Mouse (Mus musculus): ENCODE results near the gene Gm1604a. TPM values are rescaled to one million over a fixed set of nuclear protein-coding genes. Genes with fewer than 3 reads are reported as not detected.
"Not testable (repeated sequence)": the region's sequence is repeated elsewhere in the genome, so short reads cannot be mapped to it uniquely, and the experiment has no call there.

The Gm1604a gene
- polyA plus RNA-seq, 1 experiment from 2014 or later, result not detected

DNA sequence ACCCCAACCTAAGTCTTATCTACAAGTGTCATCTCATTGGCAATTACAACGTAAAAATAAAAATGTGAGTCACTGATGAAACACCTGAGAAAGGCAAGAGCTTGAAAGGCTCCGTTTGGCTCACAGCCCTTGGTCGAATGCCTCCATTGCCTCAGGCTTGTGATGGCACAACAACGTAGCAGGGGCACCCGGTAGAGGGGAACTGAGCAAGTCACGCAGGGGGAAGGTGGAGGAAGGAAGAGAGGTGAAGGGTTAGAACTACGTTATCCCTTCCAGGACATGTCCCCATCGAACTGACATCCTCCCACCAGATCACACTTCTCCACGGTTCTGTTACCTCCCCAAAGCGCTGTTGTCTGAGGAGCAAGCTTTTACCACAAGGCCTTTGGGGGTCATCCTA lies 101.1 kb downstream of the Gm1604a start:
- H3K9me3 ChIP-seq; H3K4me2 ChIP-seq; H3K9ac ChIP-seq; H3K36me3 ChIP-seq; H3K27me3 ChIP-seq; ATAC-seq (ENCODE audit: borderline replicate concordance, extremely low read depth, low FRiP score, low TSS enrichment); H3K4me1 ChIP-seq; H3K4me3 ChIP-seq; H3K27ac ChIP-seq: not testable (repeated sequence)
- 50% methylated on average over 8 of the region's 10 CpGs for WGBS

- not testable (repeated sequence) for H3K9ac ChIP-seq; H3K4me2 ChIP-seq; ATAC-seq (ENCODE audit: borderline replicate concordance, extremely low read depth, low FRiP score, low TSS enrichment); H3K27ac ChIP-seq; H3K36me3 ChIP-seq; H3K9me3 ChIP-seq; H3K27me3 ChIP-seq; H3K4me3 ChIP-seq; H3K4me1 ChIP-seq
- WGBS, result no CpG with 5 or more reads among the region's 7 CpGs
These were observed 108.6 kb downstream of the Gm1604a start for GRCm38 (mm10) chr17:7134002-7134401.

DNA sequence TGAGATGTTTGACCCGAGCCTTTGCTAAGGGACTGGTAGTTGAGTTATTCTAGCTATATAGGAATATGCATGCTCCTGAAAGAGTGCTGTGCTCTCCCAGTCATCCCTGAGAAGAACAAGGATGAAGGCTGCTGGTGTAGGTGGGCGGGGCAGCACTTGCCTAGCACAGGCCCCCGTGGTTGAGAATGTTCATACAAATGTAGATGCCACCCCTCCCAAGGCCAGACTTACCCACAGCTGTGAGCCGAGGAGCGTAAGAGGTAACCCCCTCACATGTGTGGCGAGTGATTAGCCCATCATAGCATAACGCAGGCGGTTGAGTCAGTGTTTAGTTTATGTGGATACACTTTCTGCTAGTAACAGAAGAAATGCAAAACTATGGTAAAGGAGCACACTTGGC lies 109.9 kb downstream of the Gm1604a start:
- 84% methylated on average over 7 of the region's 8 CpGs for WGBS
- not testable (repeated sequence) for ATAC-seq (ENCODE audit: borderline replicate concordance, extremely low read depth, low FRiP score, low TSS enrichment); H3K27me3 ChIP-seq; H3K36me3 ChIP-seq; H3K9ac ChIP-seq; H3K4me2 ChIP-seq; H3K9me3 ChIP-seq; H3K4me1 ChIP-seq; H3K27ac ChIP-seq; H3K4me3 ChIP-seq

Other genes starting within 250 kb of the Gm1604a start
- 125 and 140 TPM in 2 replicates for gene Ezr, start 242.8 kb upstream of the Gm1604a start, polyA plus RNA-seq (2015; fragmentation: Nextera tagmentation; extraction: Ambion mirVana)
- 40.7 and 43.5 TPM in 2 replicates for gene Rsph3b, start 76.9 kb upstream of the Gm1604a start, polyA plus RNA-seq (2015; fragmentation: Nextera tagmentation; extraction: Ambion mirVana)
- 49.3 and 54.2 TPM in 2 replicates for gene Tagap1, start 64.4 kb upstream of the Gm1604a start, polyA plus RNA-seq (2015; fragmentation: Nextera tagmentation; extraction: Ambion mirVana)
- gene Rnaset2b, start 54.9 kb upstream of the Gm1604a start, polyA plus RNA-seq (2015; fragmentation: Nextera tagmentation; extraction: Ambion mirVana), result 272 and 279 TPM in 2 replicates
- 0.24 TPM in 1 of 2 replicates, not detected in the other for gene Gm49721, start 46.7 kb upstream of the Gm1604a start, polyA plus RNA-seq (2015; fragmentation: Nextera tagmentation; extraction: Ambion mirVana)
- 11.3 and 12.9 TPM in 2 replicates for gene Rps6ka2, start 144.5 kb downstream of the Gm1604a start, polyA plus RNA-seq (2015; fragmentation: Nextera tagmentation; extraction: Ambion mirVana)

All from lung, embryonic 15.5 days (tissue).